Mouse (Mus musculus) heart, embryonic 14.5 days (tissue): ENCODE measurements around the gene Ltbp1. TPM values are rescaled to one million over a fixed set of nuclear protein-coding genes. Genes with fewer than 3 reads are reported as not detected.

Experiments used
- ATAC-seq: fragments of 200-750 bp; cut with Nextera tagmentation; 2 replicates; pipeline ENCODE4 v1.8.0; 2017; ENCODE audit warnings: low read depth, moderate TSS enrichment; ENCODE audit not compliant: insufficient number of reproducible peaks, insufficient read depth, low FRiP score
- H3K27ac ChIP-seq, 2 experiments: fragments of 200-500 bp in 1 of 2; fragments of 300-500 bp in 1 of 2; sonication (generic) in 1 of 2; replicated peaks in 1 of 2; 2 replicates each; pipeline ENCODE4 v1.5.1; 2012 to 2014; ENCODE audit warnings: low read depth in 2 of 2, low read length in 2 of 2, control low read depth in 1 of 2, mild to moderate bottlenecking in 1 of 2, mixed read lengths in 1 of 2; ENCODE audit not compliant: control insufficient read depth in 1 of 2, insufficient read depth in 1 of 2
- H3K27me3 ChIP-seq: fragments of 300-500 bp; sonication (generic); 2 replicates; pipeline ENCODE4 v1.6.1; 2014; ENCODE audit warnings: mild to moderate bottlenecking, low read length, control low read depth; ENCODE audit not compliant: control insufficient read depth, insufficient read depth
- H3K36me3 ChIP-seq: fragments of 300-500 bp; sonication (generic); 2 replicates; pipeline ENCODE4 v1.6.1; 2014; ENCODE audit warnings: mild to moderate bottlenecking, control low read depth, low read length, mixed read lengths; ENCODE audit not compliant: control insufficient read depth, insufficient read depth
- H3K4me1 ChIP-seq, 2 experiments: fragments of 200-500 bp in 1 of 2; fragments of 300-500 bp in 1 of 2; sonication (generic) in 1 of 2; 2 replicates each; pipeline ENCODE4 v1.6.1; 2012 to 2014; ENCODE audit warnings: low read length in 2 of 2, control low read depth in 1 of 2, mixed read lengths in 1 of 2; ENCODE audit not compliant: control insufficient read depth in 2 of 2, insufficient read depth in 2 of 2
- H3K4me2 ChIP-seq: fragments of 300-500 bp; sonication (generic); 2 replicates; pipeline ENCODE4 v1.6.1; 2014; ENCODE audit warnings: mild to moderate bottlenecking, low read length
- H3K4me3 ChIP-seq, 2 experiments: fragments of 200-500 bp in 1 of 2; fragments of 300-500 bp in 1 of 2; sonication (generic) in 1 of 2; 2 replicates each; pipeline ENCODE4 v1.5.1; 2012 to 2014; ENCODE audit warnings: low read length in 2 of 2, mild to moderate bottlenecking in 2 of 2, control low read depth in 1 of 2, low read depth in 1 of 2, moderate library complexity in 1 of 2; ENCODE audit not compliant: control insufficient read depth in 1 of 2, insufficient read depth in 1 of 2
- H3K9ac ChIP-seq: fragments of 300-500 bp; sonication (generic); 2 replicates; pipeline ENCODE4 v1.6.1; 2014; ENCODE audit warnings: mild to moderate bottlenecking, low read length
- H3K9me3 ChIP-seq: fragments of 300-500 bp; sonication (generic); 2 replicates; pipeline ENCODE4 v1.6.1; 2016; ENCODE audit warnings: low read length, control low read depth; ENCODE audit not compliant: control insufficient read depth
- WGBS: fragments of 180-500 bp; shearing (Covaris S2); extraction: QIAGEN DNeasy Blood & Tissue Kit; methylation state at CpG from one replicate; pipeline ENCODE4 v1.1.7; 2014; 5-methylcytosine and 5-hydroxymethylcytosine counted together
- polyA plus RNA-seq: library from polyadenylated mRNA; unstranded; fragments of >200 nt; fragmentation: Nextera tagmentation; extraction: Ambion mirVana; gene quantifications from 2 replicates; pipeline ENCODE4 v1.2.1, GENCODE M21; 2014

The Ltbp1 gene
- polyA plus RNA-seq, 1 experiment from 2014 or later, result 38.1 TPM

- Histone ChIP-seq H3K4me3 (no peak overlapping the region), H3K36me3 (peaks cover 22% of the 10 kb centered on the region), H3K4me1 (no peaks in the 10 kb centered on the region), H3K9ac (no peak overlapping the region), H3K27ac (no peak overlapping the region), H3K4me2 (no peak overlapping the region), H3K27me3 (no peaks in the 10 kb centered on the region), H3K9me3 (no peaks in the 10 kb centered on the region)
- 92% methylated on average over 13 of the region's 13 CpGs for WGBS
- ATAC-seq, result no peak
Observed at GRCm38 (mm10) chr17:75333759-75334158, 328.4 kb downstream of the Ltbp1 start.

- ATAC-seq, result no peak
- H3K9ac ChIP-seq, result no peak overlapping the region
- no peaks in the 10 kb centered on the region for H3K4me1 ChIP-seq
- no peaks in the 10 kb centered on the region for H3K27me3 ChIP-seq
- H3K4me3 ChIP-seq, result no peak overlapping the region
- peaks cover 18% of the 10 kb centered on the region for H3K36me3 ChIP-seq
- H3K9me3 ChIP-seq, result no peaks in the 10 kb centered on the region
- no peak overlapping the region for H3K4me2 ChIP-seq
- no peak overlapping the region for H3K27ac ChIP-seq
- WGBS, result 80% methylated on average over 9 of the region's 9 CpGs
Observed at GRCm38 (mm10) chr17:75335649-75336048, 330.3 kb downstream of the Ltbp1 start.

DNA sequence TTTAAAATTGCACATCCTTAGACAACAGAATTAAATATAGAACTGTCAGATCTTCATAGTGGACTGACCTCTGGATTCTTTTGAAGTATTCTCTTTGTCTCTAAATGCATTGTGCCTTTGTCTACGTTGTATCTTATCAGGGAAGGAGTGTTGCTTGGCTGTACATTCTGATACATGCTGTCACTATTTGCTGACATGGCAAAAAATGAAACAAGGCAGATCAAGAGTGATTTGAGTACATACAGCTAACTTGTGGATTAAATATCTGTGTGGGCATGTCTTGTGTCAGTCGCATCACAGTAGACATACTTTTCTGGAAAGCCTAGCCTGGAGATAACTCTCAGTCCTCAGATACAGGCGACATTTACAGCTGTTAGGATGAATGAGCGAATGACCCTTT lies 335.9 kb downstream of the Ltbp1 start:
- Histone ChIP-seq H3K4me2 (no peak overlapping the region), H3K4me3 (no peak overlapping the region), H3K9me3 (no peaks in the 10 kb centered on the region), H3K27ac (no peak overlapping the region), H3K9ac (no peak overlapping the region), H3K4me1 (peaks cover 0 to 8% of the 10 kb centered on the region in 2 experiments; a peak in 2 of 4 replicates), H3K27me3 (no peaks in the 10 kb centered on the region), H3K36me3 (peaks cover 19% of the 10 kb centered on the region)
- 52% methylated on average over 4 of the region's 4 CpGs for WGBS
- ATAC-seq, result no peak

DNA sequence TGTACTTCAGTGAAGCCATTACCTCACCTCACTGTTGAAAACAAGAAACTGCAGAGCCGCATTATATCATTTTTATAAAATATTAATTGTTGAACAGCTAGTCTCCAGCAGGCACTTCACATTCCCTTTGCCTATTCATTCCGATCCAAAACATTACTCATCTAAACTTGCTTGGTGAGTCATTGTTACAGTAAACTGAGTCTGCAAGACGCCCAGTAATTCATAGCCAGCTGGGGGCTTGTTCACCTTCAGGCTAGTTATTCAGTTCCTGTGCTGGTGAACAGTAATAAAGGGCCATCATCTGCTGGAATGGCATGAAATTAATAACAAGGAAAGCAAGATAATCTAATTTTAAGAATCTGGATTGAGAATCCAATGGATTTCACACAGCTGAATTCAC lies 339.7 kb downstream of the Ltbp1 start:
- H3K36me3 ChIP-seq, result peaks cover 6% of the 10 kb centered on the region; the same call in 1 of the 2 replicates
- no peak overlapping the region for H3K4me3 ChIP-seq
- no peak overlapping the region for H3K27ac ChIP-seq
- WGBS, result 87% methylated on average over 3 of the region's 3 CpGs
- ATAC-seq, result no peak
- H3K27me3 ChIP-seq, result no peaks in the 10 kb centered on the region
- no peak overlapping the region for H3K9ac ChIP-seq
- no peak overlapping the region for H3K4me2 ChIP-seq
- H3K4me1 ChIP-seq, result peaks cover 0 to 10% of the 10 kb centered on the region in 2 experiments; a peak in 2 of 4 replicates
- peaks cover 4% of the 10 kb centered on the region for H3K9me3 ChIP-seq

DNA sequence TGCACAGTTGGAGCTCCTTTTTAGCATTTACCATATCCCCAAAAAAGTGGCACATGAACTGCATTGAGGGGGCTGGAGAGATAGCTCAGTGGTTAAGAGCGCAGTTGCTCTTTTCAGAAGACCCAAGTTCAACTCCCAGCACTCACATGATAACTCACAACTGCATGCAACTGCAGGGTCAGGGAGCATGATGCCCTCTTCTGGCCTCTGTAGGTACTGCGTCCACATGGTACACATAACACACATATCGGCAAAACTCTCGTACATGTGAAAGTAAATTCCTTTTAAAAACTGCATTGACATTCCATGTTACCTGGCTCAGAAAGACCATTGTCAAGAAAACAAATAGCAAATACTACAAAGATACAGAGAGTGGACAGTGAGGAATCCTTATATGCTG lies 342.0 kb downstream of the Ltbp1 start:
- Histone ChIP-seq H3K27me3 (no peaks in the 10 kb centered on the region), H3K36me3 (peaks cover 10% of the 10 kb centered on the region; the same call in 1 of the 2 replicates), H3K4me2 (no peak overlapping the region), H3K9me3 (peaks cover 4% of the 10 kb centered on the region), H3K9ac (no peak overlapping the region), H3K4me1 (peaks cover 0 to 10% of the 10 kb centered on the region in 2 experiments; a peak in 2 of 4 replicates), H3K27ac (no peak overlapping the region), H3K4me3 (no peak overlapping the region)
- WGBS, result 98% methylated on average over 4 of the region's 4 CpGs
- no peak for ATAC-seq

GRCm38 (mm10) chr17:75349109-75349508 lies 343.7 kb downstream of the Ltbp1 start:
- Histone ChIP-seq H3K4me1 (peaks cover 0 to 10% of the 10 kb centered on the region in 2 experiments; a peak in 2 of 4 replicates), H3K27ac (no peak overlapping the region), H3K9me3 (peaks cover 7% of the 10 kb centered on the region), H3K9ac (no peak overlapping the region), H3K27me3 (no peaks in the 10 kb centered on the region), H3K36me3 (0 out of 2 replicates have a peak, but pooled peaks cover 8% of the 10 kb centered on the region), H3K4me2 (no peak overlapping the region), H3K4me3 (no peak overlapping the region)
- 84% methylated on average over 8 of the region's 8 CpGs for WGBS
- no peak for ATAC-seq

DNA sequence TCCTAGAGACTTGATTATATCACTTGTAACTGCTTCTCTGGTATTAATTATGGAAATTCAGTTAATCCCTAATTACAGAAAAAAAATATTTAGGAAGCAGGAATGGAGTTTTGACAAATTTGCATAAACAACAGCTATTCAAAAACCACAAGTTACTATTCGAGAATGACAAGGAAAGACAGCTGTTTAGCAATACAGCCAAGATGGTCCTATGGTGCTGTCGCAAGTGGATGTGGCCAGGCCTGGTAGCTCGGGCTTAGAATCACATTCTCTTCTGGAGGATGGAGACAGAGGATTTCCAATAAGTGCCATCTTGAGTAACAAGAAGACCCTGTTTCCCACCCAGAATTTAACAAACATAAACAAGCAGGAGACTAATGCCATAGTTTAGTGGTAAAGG lies 344.2 kb downstream of the Ltbp1 start:
- Histone ChIP-seq H3K4me2 (no peak overlapping the region), H3K9me3 (peaks cover 7% of the 10 kb centered on the region), H3K36me3 (0 out of 2 replicates have a peak, but pooled peaks cover 11% of the 10 kb centered on the region), H3K9ac (no peak overlapping the region), H3K4me1 (peaks cover 0 to 10% of the 10 kb centered on the region in 2 experiments; a peak in 2 of 4 replicates), H3K27ac (no peak overlapping the region), H3K27me3 (no peaks in the 10 kb centered on the region), H3K4me3 (no peak overlapping the region)
- 89% methylated on average over 3 of the region's 3 CpGs for WGBS
- ATAC-seq, result no peak

DNA sequence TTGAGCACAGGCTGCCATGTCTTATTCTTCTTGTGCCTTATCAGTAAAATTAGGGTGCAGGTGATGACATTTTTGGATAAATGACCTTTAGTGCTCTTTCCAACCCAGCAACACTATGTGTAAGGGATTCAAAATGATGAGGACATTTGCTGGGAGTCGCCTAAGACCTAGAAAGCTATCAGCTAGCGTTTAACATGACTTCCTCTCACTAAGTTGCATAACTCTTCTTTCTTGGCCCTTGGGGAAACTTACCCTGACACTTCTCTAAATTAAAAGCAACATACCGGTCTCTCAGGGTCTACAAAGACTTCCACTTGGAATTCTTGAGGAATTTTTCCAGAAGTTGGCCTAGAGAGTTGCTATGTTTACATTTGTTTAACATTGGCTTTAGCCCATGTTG lies 348.0 kb downstream of the Ltbp1 start:
- H3K36me3 ChIP-seq, result 0 out of 2 replicates have a peak, but pooled peaks cover 19% of the 10 kb centered on the region
- no peak overlapping the region for H3K4me3 ChIP-seq
- H3K4me2 ChIP-seq, result no peak overlapping the region
- H3K4me1 ChIP-seq, result no peaks in the 10 kb centered on the region
- no peaks in the 10 kb centered on the region for H3K27me3 ChIP-seq
- H3K9ac ChIP-seq, result no peak overlapping the region
- WGBS, result 69% methylated on average over 3 of the region's 3 CpGs
- ATAC-seq, result no peak
- no peak overlapping the region for H3K27ac ChIP-seq
- 0 out of 2 replicates have a peak, but pooled peaks cover 3% of the 10 kb centered on the region for H3K9me3 ChIP-seq
